Comparison of ENCODE assay signal across 20 mouse cellular contexts in genomic region chr6:72050827-72051226, GRCm38 (mm10). TPM values are rescaled to one million over a fixed set of nuclear protein-coding genes. Genes with fewer than 3 reads are reported as not detected.
DNase-seq lines count a peak whose midpoint lies in the region; ATAC-seq and TF ChIP-seq lines count a peak whose summit lies in the region.
"Had no signal": no experiment of that assay in that cellular context is flagged by ENCODE, and none has a peak within 500 bp of the region (broad histone marks: within the 10 kb centered on the region; RNA-seq: fewer than 3 reads in every experiment).

No protein-coding gene starts in this region.

- no peak overlapping the region for H3K9ac ChIP-seq in heart, adult 2 months (ENCODE audit: low read depth, low read length)
- H3K9ac ChIP-seq in kidney, embryonic 14.5 days (ENCODE audit: low read depth, low read length): no peak overlapping the region
- H3K9ac ChIP-seq: forebrain, postnatal 0 days; liver, embryonic 13.5 days had no signal

- H3ac ChIP-seq in myocyte (ENCODE audit: control insufficient read depth, insufficient read length): no peak overlapping the region

- no peak for ATAC-seq in kidney, embryonic 14.5 days (ENCODE audit: low FRiP score, low TSS enrichment)
- ATAC-seq in megakaryocyte, adult 5-6 weeks (ENCODE audit: poor library complexity, severe bottlenecking): no peak
- ATAC-seq: forebrain, postnatal 0 days; inflammation-experienced regulatory T-cells, adult 6 months had no signal

- TF ChIP-seq CTCF in heart, adult 2 months (IDR thresholded peaks at IDR 0.05): no peak
- no peak for TF ChIP-seq CTCF in kidney, adult 2 months (conservative IDR thresholded peaks at IDR 0.05; ENCODE audit: insufficient read depth, insufficient read length, low read depth, low read length)

- H3K4me3 ChIP-seq in heart, adult 2 months: no peak overlapping the region
- no peak overlapping the region for H3K4me3 ChIP-seq in kidney, adult 2 months (ENCODE audit: insufficient read depth, low read depth, low read length)
- no peak overlapping the region for H3K4me3 ChIP-seq in kidney, embryonic 14.5 days (ENCODE audit: low read length)
- H3K4me3 ChIP-seq in megakaryocyte, embryonic 14.5 days (replicated peaks): peak overlapping the region; percentile 16
- no peak overlapping the region for H3K4me3 ChIP-seq in myocyte
- H3K4me3 ChIP-seq: embryonic facial prominence, embryonic 10.5 days; erythroblast, embryonic 14.5 days; liver, embryonic 13.5 days had no signal

- H3K4me1 ChIP-seq in heart, adult 2 months (ENCODE audit: control insufficient read depth, insufficient read depth, low read length): peaks cover 10% of the 10 kb centered on the region
- no peaks in the 10 kb centered on the region for H3K4me1 ChIP-seq in kidney, adult 2 months (ENCODE audit: control insufficient read depth, insufficient read depth, low read length)
- 0 out of 2 replicates have a peak, but pooled peaks cover 3% of the 10 kb centered on the region for H3K4me1 ChIP-seq in kidney, embryonic 14.5 days (ENCODE audit: control insufficient read depth, insufficient read depth, low read length)
- H3K4me1 ChIP-seq in megakaryocyte, embryonic 14.5 days: peaks cover 55% of the 10 kb centered on the region
- H3K4me1 ChIP-seq: embryonic facial prominence, embryonic 10.5 days had no signal

- intact Hi-C loops in heart, adult 2 months (cut with DNase I): no loop called here

- peaks cover 1% of the 10 kb centered on the region; the same call in 1 of the 2 replicates for H3K27me3 ChIP-seq in heart, adult 2 months (ENCODE audit: control insufficient read depth, insufficient read depth, low read length)
- H3K27me3 ChIP-seq in kidney, adult 2 months (replicated peaks; ENCODE audit: control insufficient read depth, insufficient read depth, low read length): no peaks in the 10 kb centered on the region
- H3K27me3 ChIP-seq in kidney, embryonic 14.5 days (ENCODE audit: control insufficient read depth, insufficient read depth, low read length): no peaks in the 10 kb centered on the region
- H3K27me3 ChIP-seq in megakaryocyte, embryonic 14.5 days (replicated peaks): peaks cover 28% of the 10 kb centered on the region
- H3K27me3 ChIP-seq in myocyte (ENCODE audit: control insufficient read depth, insufficient read depth, insufficient read length): no peaks in the 10 kb centered on the region

- H3K9me3 ChIP-seq in kidney, embryonic 14.5 days (ENCODE audit: control insufficient read depth, low read length): no peaks in the 10 kb centered on the region
- peaks cover under 1% of the 10 kb centered on the region; the same call in 1 of the 2 replicates for H3K9me3 ChIP-seq in megakaryocyte, embryonic 14.5 days
- H3K9me3 ChIP-seq: embryonic facial prominence, embryonic 10.5 days; G1E; liver, embryonic 13.5 days had no signal

- no peak for TF ChIP-seq POLR2A in heart, adult 2 months (IDR thresholded peaks at IDR 0.05; ENCODE audit: insufficient read depth, low read depth, low read length)
- TF ChIP-seq POLR2A in kidney, adult 2 months (IDR thresholded peaks at IDR 0.05; ENCODE audit: low read depth, low read length): no peak
- no peak for TF ChIP-seq POLR2A in myocyte (IDR thresholded peaks at IDR 0.05; ENCODE audit: insufficient read length, low read depth)

- no peaks in the 10 kb centered on the region for H3K79me2 ChIP-seq in heart, adult 2 months (replicated peaks; ENCODE audit: control insufficient read depth, insufficient read depth, low read length)
- no peaks in the 10 kb centered on the region for H3K79me2 ChIP-seq in myocyte (ENCODE audit: control insufficient read depth, insufficient read depth)

- no peak overlapping the region for H3K4me2 ChIP-seq in kidney, embryonic 14.5 days (replicated peaks; ENCODE audit: low read depth, low read length)
- H3K4me2 ChIP-seq in myocyte (ENCODE audit: low read depth): peak overlapping the region; percentile 69
- H3K4me2 ChIP-seq: liver, embryonic 13.5 days had no signal

- TF ChIP-seq EP300 in heart, adult 2 months (IDR thresholded peaks at IDR 0.05; ENCODE audit: insufficient read depth, low read depth, low read length): no peak

- 20% methylated on average over 7 of the region's 7 CpGs for WGBS in heart, adult 2 months
- WGBS in kidney, adult 2 months: 38% methylated on average over 7 of the region's 7 CpGs
- WGBS in kidney, embryonic 14.5 days: 46% methylated on average over 7 of the region's 7 CpGs

- no peak overlapping the region for H3K27ac ChIP-seq in heart, adult 2 months
- no peak overlapping the region for H3K27ac ChIP-seq in kidney, adult 2 months (ENCODE audit: insufficient read depth, low read depth, low read length)
- no peak overlapping the region for H3K27ac ChIP-seq in kidney, embryonic 14.5 days (ENCODE audit: low read depth, low read length)
- H3K27ac ChIP-seq: embryonic facial prominence, embryonic 10.5 days; liver, embryonic 13.5 days had no signal

- DNase-seq in heart, adult 11 months: peak; percentile 82
- no peak for DNase-seq in heart, adult 2 months
- DNase-seq in kidney, adult 2 months: peak; percentile 44
- no peak for DNase-seq in thymus, postnatal 4 days
- DNase-seq: adrenal gland, postnatal 25 days; cerebellum, adult 9-11 months; forebrain, postnatal 0 days; layer of hippocampus, postnatal 36 days; liver, embryonic 13.5 days; lung, postnatal 4 days; midbrain, embryonic 14.5 days; right cerebral cortex, postnatal 4 days had no signal

- peaks cover 4% of the 10 kb centered on the region; the same call in 1 of the 2 replicates for H3K36me3 ChIP-seq in heart, adult 2 months (ENCODE audit: control insufficient read depth, insufficient read depth, low read length)
- H3K36me3 ChIP-seq in kidney, adult 2 months (ENCODE audit: control insufficient read depth, insufficient read depth, low read length): no peaks in the 10 kb centered on the region
- no peaks in the 10 kb centered on the region for H3K36me3 ChIP-seq in kidney, embryonic 14.5 days (ENCODE audit: control insufficient read depth, insufficient read depth, low read length)
- no peaks in the 10 kb centered on the region for H3K36me3 ChIP-seq in megakaryocyte, embryonic 14.5 days (replicated peaks; ENCODE audit: low read length)
- no peaks in the 10 kb centered on the region for H3K36me3 ChIP-seq in myocyte (ENCODE audit: control insufficient read depth, insufficient read depth)
- H3K36me3 ChIP-seq: embryonic facial prominence, embryonic 10.5 days; G1E; liver, embryonic 13.5 days had no signal

TF ChIP-seq in myocyte, 11 proteins besides CTCF, POLR2A, EP300 and RAD21:
- TF ChIP-seq MYOG (IDR thresholded peaks at IDR 0.05; ENCODE audit: control insufficient read depth in 1 of 3, insufficient read depth in 1 of 3, insufficient read length in 2 of 3, low read depth in 2 of 3): no peak
- TF ChIP-seq CEBPB (IDR thresholded peaks at IDR 0.05; ENCODE audit: insufficient read depth, poor library complexity, severe bottlenecking): no peak
- TF ChIP-seq USF1 (IDR thresholded peaks at IDR 0.05; ENCODE audit: low read depth): no peak
- TF ChIP-seq E2F4 (IDR thresholded peaks at IDR 0.05; ENCODE audit: insufficient read depth): no peak
- TF ChIP-seq TCF3 (IDR thresholded peaks at IDR 0.05; ENCODE audit: insufficient read length, low read depth): no peak
- no peak for TF ChIP-seq REST (IDR thresholded peaks at IDR 0.05; ENCODE audit: insufficient read depth, insufficient read length)
- no peak for TF ChIP-seq MYOD1 (IDR thresholded peaks at IDR 0.05; ENCODE audit: control insufficient read depth in 1 of 3, insufficient read length in 2 of 3, low read depth in 2 of 3)
- TF ChIP-seq TCF12 (IDR thresholded peaks at IDR 0.05; ENCODE audit: insufficient read depth, poor library complexity, severe bottlenecking): no peak
- TF ChIP-seq POLR2AphosphoS2 (IDR thresholded peaks at IDR 0.05; ENCODE audit: insufficient read length, low read depth): no peak
- no peak for TF ChIP-seq MAX (IDR thresholded peaks at IDR 0.05; ENCODE audit: low read depth)
- TF ChIP-seq SRF (IDR thresholded peaks at IDR 0.05; ENCODE audit: control insufficient read depth, insufficient read length, low read depth): no peak
TF ChIP-seq in myocyte: peak in this region for 0.

RNA-seq across cellular contexts. Expression of gene St3gal5, which starts 46.6 kb away (rescaled TPM):
- total RNA-seq in heart, adult 2 months (2021): 10 to 100 TPM; 67.6 to 78.4 TPM
- 39.7 and 50.8 TPM in 2 replicates for polyA plus RNA-seq in heart, adult 2 months (2012; rRNA removed)
- polyA plus RNA-seq in kidney, adult 2 months (2012; rRNA removed): 7.7 and 10.4 TPM in 2 replicates
- 26.4 and 31.4 TPM in 2 replicates for polyA plus RNA-seq in kidney, embryonic 14.5 days (2014; fragmentation: Nextera tagmentation; extraction: Ambion mirVana)
- 10.8 and 22.3 TPM in 2 replicates for polyA plus RNA-seq in megakaryocyte, embryonic 14.5 days (2012; ENCODE audit: insufficient read depth, low replicate concordance)
- 57.9 and 69.2 TPM in 2 replicates for total RNA-seq in megakaryocyte, adult 5-6 weeks (2015)
- total RNA-seq in megakaryocyte, adult 5-6 weeks (2017): 73.5 and 121 TPM in 2 replicates
- polyA plus RNA-seq in myocyte (2012; fragmentation: generic; extraction: Trizol): 94.5 TPM

Comparison
In these comparisons a context has a peak if more than half of its experiments do, and no peak if none do; other contexts are left out.
1. DNase-seq: peak in heart, adult 11 months (single experiment) and kidney, adult 2 months (single experiment); none in heart, adult 2 months (0 of 2) and thymus, postnatal 4 days (single experiment).